Mouse (Mus musculus) neural tube, embryonic 12.5 days (tissue): ENCODE data around the gene Fam83c. TPM values are rescaled to one million over a fixed set of nuclear protein-coding genes. Genes with fewer than 3 reads are reported as not detected.

Experiments used
- ATAC-seq: fragments of 200-750 bp; cut with Nextera tagmentation; 2 replicates; pipeline ENCODE4 v1.8.0; 2017; ENCODE audit warnings: low read depth, mild to moderate bottlenecking, moderate TSS enrichment, moderate library complexity; ENCODE audit not compliant: low FRiP score
- H3K27ac ChIP-seq: fragments of 300-500 bp; sonication (generic); 2 replicates; pipeline ENCODE4 v1.5.1; 2016
- H3K27me3 ChIP-seq: fragments of 300-500 bp; sonication (generic); replicated peaks from 2 replicates; pipeline ENCODE4 v1.6.1; 2016; ENCODE audit warnings: mild to moderate bottlenecking
- H3K36me3 ChIP-seq: fragments of 300-500 bp; sonication (generic); 2 replicates; pipeline ENCODE4 v1.6.1; 2016; ENCODE audit warnings: mild to moderate bottlenecking
- H3K4me1 ChIP-seq: fragments of 300-500 bp; sonication (generic); 2 replicates; pipeline ENCODE4 v1.6.1; 2016
- H3K4me2 ChIP-seq: fragments of 300-500 bp; sonication (generic); replicated peaks from 2 replicates; pipeline ENCODE4 v1.6.1; 2016; ENCODE audit warnings: mild to moderate bottlenecking
- H3K4me3 ChIP-seq: fragments of 300-500 bp; sonication (generic); 2 replicates; pipeline ENCODE4 v1.5.1; 2016
- H3K9ac ChIP-seq: fragments of 300-500 bp; sonication (generic); 2 replicates; pipeline ENCODE4 v1.6.1; 2016; ENCODE audit warnings: mild to moderate bottlenecking
- H3K9me3 ChIP-seq: fragments of 300-500 bp; sonication (generic); 2 replicates; pipeline ENCODE4 v1.6.1; 2016; ENCODE audit warnings: mild to moderate bottlenecking
- WGBS: fragments of 180-500 bp; shearing (Covaris S2); methylation state at CpG from one replicate; pipeline ENCODE4 v1.1.7; 2016; 5-methylcytosine and 5-hydroxymethylcytosine counted together
- polyA plus RNA-seq: library from polyadenylated mRNA; unstranded; fragments of >200 nt; fragmentation: Nextera tagmentation; extraction: Ambion mirVana; gene quantifications from 2 replicates; pipeline ENCODE4 v1.2.1, GENCODE M21; 2016

Gene Fam83c
- polyA plus RNA-seq, 1 experiment from 2014 or later = 0.63 TPM

GRCm38 (mm10) chr2:155786905-155787304, 47.7 kb downstream of the Fam83c start:
- Histone ChIP-seq H3K27me3 (no peaks in the 10 kb centered on the region), H3K4me3 (no peak overlapping the region), H3K9ac (no peak overlapping the region), H3K4me1 (no peaks in the 10 kb centered on the region; the same call in 1 of the 2 replicates), H3K4me2 (no peak overlapping the region), H3K36me3 (no peaks in the 10 kb centered on the region), H3K27ac (no peak overlapping the region), H3K9me3 (no peaks in the 10 kb centered on the region)
- WGBS = 78% methylated on average over 5 of the region's 5 CpGs
- no peak for ATAC-seq

- no peaks in the 10 kb centered on the region for H3K27me3 ChIP-seq
- ATAC-seq = no peak
- 83% methylated on average over 6 of the region's 6 CpGs for WGBS
Observed at GRCm38 (mm10) chr2:155784534-155784933, 50.1 kb downstream of the Fam83c start.

GRCm38 (mm10) chr2:155779506-155779905, 55.1 kb downstream of the Fam83c start:
- peaks cover 22% of the 10 kb centered on the region for H3K4me1 ChIP-seq
- 88% methylated on average over 3 of the region's 3 CpGs for WGBS
- H3K9me3 ChIP-seq = no peaks in the 10 kb centered on the region
- H3K27me3 ChIP-seq = peaks cover 9% of the 10 kb centered on the region; the same call in 1 of the 2 replicates
- H3K4me2 ChIP-seq = no peak overlapping the region
- no peak for ATAC-seq
- H3K4me3 ChIP-seq = no peak overlapping the region
- H3K9ac ChIP-seq = no peak overlapping the region
- H3K27ac ChIP-seq = no peak overlapping the region
- no peaks in the 10 kb centered on the region for H3K36me3 ChIP-seq

More at GRCm38 (mm10) chr2:155784534-155784933, 50.1 kb downstream of the Fam83c start:
- Histone ChIP-seq H3K36me3 (no peaks in the 10 kb centered on the region), H3K9ac (no peak overlapping the region), H3K27ac (no peak overlapping the region), H3K4me1 (no peaks in the 10 kb centered on the region; the same call in 1 of the 2 replicates), H3K9me3 (no peaks in the 10 kb centered on the region), H3K4me2 (no peak overlapping the region), H3K4me3 (no peak overlapping the region)

GRCm38 (mm10) chr2:155779066-155779465, 55.6 kb downstream of the Fam83c start:
- Histone ChIP-seq H3K27me3 (peaks cover 14% of the 10 kb centered on the region; the same call in 1 of the 2 replicates), H3K4me3 (no peak overlapping the region), H3K36me3 (no peaks in the 10 kb centered on the region), H3K4me2 (no peak overlapping the region), H3K27ac (no peak overlapping the region), H3K4me1 (peaks cover 22% of the 10 kb centered on the region), H3K9ac (no peak overlapping the region), H3K9me3 (no peaks in the 10 kb centered on the region)
- WGBS = 58% methylated on average over 7 of the region's 7 CpGs
- ATAC-seq = no peak

GRCm38 (mm10) chr2:155778004-155778403, 56.6 kb downstream of the Fam83c start:
- Histone ChIP-seq H3K4me3 (no peak overlapping the region), H3K4me1 (peaks cover 22% of the 10 kb centered on the region), H3K27me3 (peaks cover 24% of the 10 kb centered on the region), H3K27ac (no peak overlapping the region), H3K9ac (no peak overlapping the region), H3K36me3 (no peaks in the 10 kb centered on the region), H3K9me3 (no peaks in the 10 kb centered on the region), H3K4me2 (peak overlapping the region; percentile 72; the same call in 1 of the 2 replicates)
- ATAC-seq = no peak
- 60% methylated on average over 6 of the region's 6 CpGs for WGBS

- Histone ChIP-seq H3K4me2 (peak overlapping the region; percentile 72; the same call in 1 of the 2 replicates), H3K27ac (no peak overlapping the region), H3K27me3 (peaks cover 26% of the 10 kb centered on the region), H3K9me3 (no peaks in the 10 kb centered on the region), H3K36me3 (no peaks in the 10 kb centered on the region), H3K4me3 (no peak overlapping the region), H3K4me1 (peaks cover 22% of the 10 kb centered on the region), H3K9ac (no peak overlapping the region)
- no peak for ATAC-seq
- 62% methylated on average over 4 of the region's 4 CpGs for WGBS
Observed at GRCm38 (mm10) chr2:155777688-155777985, 57.0 kb downstream of the Fam83c start.

Other genes with a start within 250 kb of the Fam83c start
- 15.5 and 16.1 TPM in 2 replicates for gene Gss, start 242.0 kb downstream of the Fam83c start, polyA plus RNA-seq
- gene Myh7b, start 223.6 kb downstream of the Fam83c start, polyA plus RNA-seq = 0.78 and 1.3 TPM in 2 replicates
- 187 and 188 TPM in 2 replicates for gene Trpc4ap, start 142.5 kb downstream of the Fam83c start, polyA plus RNA-seq
- gene Edem2, start 105.4 kb downstream of the Fam83c start, polyA plus RNA-seq = 37.4 and 39.6 TPM in 2 replicates
- gene Gm17581, start 99.0 kb downstream of the Fam83c start, polyA plus RNA-seq = not detected in 2 replicates
- 3.8 and 4.0 TPM in 2 replicates for gene Procr, start 83.7 kb downstream of the Fam83c start, polyA plus RNA-seq
- 7.3 and 8.8 TPM in 2 replicates for gene Mmp24, start 59.5 kb downstream of the Fam83c start, polyA plus RNA-seq
- 20.8 and 23.7 TPM in 2 replicates for gene BC029722, start 15.4 kb downstream of the Fam83c start, polyA plus RNA-seq
- 173 and 177 TPM in 2 replicates for gene Eif6, start 7.9 kb downstream of the Fam83c start, polyA plus RNA-seq
- gene Uqcc1, start 95.5 kb upstream of the Fam83c start, polyA plus RNA-seq = 74.5 and 74.6 TPM in 2 replicates
- gene Gm15557, start 105.9 kb upstream of the Fam83c start, polyA plus RNA-seq = not detected in 2 replicates
- gene Gdf5, start 110.5 kb upstream of the Fam83c start, polyA plus RNA-seq = 1.2 and 2.0 TPM in 2 replicates
- gene Cep250, start 121.6 kb upstream of the Fam83c start, polyA plus RNA-seq = 19.3 and 23.0 TPM in 2 replicates
- gene 6430550D23Rik, start 173.1 kb upstream of the Fam83c start, polyA plus RNA-seq = 1.8 and 2.0 TPM in 2 replicates
- gene Ergic3, start 173.2 kb upstream of the Fam83c start, polyA plus RNA-seq = 254 and 257 TPM in 2 replicates
- not detected in 2 replicates for gene Fer1l4, start 218.1 kb upstream of the Fam83c start, polyA plus RNA-seq
- gene Spag4, start 230.3 kb upstream of the Fam83c start, polyA plus RNA-seq = 6.6 and 7.9 TPM in 2 replicates